Mouse (Mus musculus): ENCODE data around the gene Wnt4. TPM values are rescaled to one million over a fixed set of nuclear protein-coding genes. Genes with fewer than 3 reads are reported as not detected.

Wnt4 gene
- total RNA-seq (2021): 46.2 and 51.3 TPM in 2 replicates
- long read RNA-seq, experiment 1, full-length matches to known transcripts: 203 of 232 reads
- long read RNA-seq, experiment 1, partial matches to known transcripts: 13 of 232 reads
- long read RNA-seq, experiment 1, other reads (novel, unspliced or antisense): 16 of 232 reads
- long read RNA-seq, experiment 2, full-length matches to known transcripts: 138 of 148 reads
- long read RNA-seq, experiment 2, partial matches to known transcripts: 3 of 148 reads
- long read RNA-seq, experiment 2, other reads (novel, unspliced or antisense): 7 of 148 reads

DNA sequence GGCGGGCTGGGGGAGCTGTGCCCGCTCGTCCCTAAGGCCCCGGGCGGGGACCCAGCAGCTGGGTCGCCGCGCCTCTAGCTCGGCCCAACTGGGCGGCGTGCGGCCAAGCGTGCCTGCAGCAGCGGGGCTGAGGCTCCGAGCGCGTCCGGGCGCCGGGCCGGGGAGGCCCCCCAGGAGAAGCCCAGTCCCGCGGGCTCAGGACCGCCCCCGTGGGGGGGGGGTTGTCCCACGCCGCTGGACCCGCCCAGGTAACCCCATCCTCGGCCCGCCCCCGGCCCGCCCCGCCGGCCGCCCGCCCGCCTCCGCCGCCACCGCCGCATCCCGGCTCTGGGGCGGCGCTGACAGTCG lies at the start of gene Wnt4:
Gene Wnt4, plus strand, starts transcription at position 324 of the 348 bp plus-strand sequence.
- DNase-seq: peak; percentile 91

- DNase-seq: no peak
Measured at GRCm38 (mm10) chr4:137228566-137229115, 48.6 kb upstream of the Wnt4 start.

- DNase-seq: peak; percentile 80
Measured at GRCm38 (mm10) chr4:137231494-137232470, 45.5 kb upstream of the Wnt4 start.

DNA sequence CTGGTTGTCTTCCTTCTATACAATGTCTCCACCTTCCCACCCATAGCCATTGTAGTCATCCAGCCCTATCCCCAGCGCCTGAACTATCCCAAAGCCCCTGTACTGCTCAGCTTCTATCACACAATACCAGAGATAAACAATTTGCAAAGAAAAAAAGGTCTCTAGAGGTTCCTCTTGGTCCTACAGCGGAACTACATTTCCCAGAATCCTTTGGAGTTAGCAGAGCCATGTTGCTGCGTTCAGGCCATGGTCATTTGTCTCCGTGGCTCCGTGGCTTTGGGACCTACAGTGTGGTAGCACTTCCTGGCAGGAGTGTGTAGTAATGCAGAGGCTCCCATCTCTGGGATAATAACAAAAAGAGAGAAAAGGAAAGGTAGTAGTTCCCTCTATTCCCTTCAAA lies 43.7 kb upstream of the Wnt4 start:
- no peak for DNase-seq

DNA sequence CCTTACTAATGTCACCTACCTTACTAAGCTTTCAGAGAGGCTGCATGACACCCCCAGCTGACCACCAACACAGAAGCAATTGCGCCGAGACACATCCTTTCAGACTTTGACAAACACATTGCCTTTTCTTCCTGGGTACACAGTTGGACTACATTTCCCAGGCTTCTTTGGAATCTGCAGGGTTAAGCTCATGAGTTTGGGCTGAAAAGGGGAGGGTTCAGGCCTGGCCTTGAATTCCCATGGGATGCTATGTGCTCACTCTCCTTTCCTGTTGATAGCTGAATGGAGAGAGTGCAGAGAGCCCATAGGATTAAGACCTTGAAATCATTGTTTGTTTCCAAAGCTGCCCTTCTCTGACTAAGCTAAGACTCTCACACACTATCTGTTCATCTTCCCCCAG lies 42.8 kb upstream of the Wnt4 start:
- peak; percentile 25 for DNase-seq

GRCm38 (mm10) chr4:137235368-137235767 lies 41.9 kb upstream of the Wnt4 start:
- no peak for DNase-seq

GRCm38 (mm10) chr4:137244883-137245282 lies 32.4 kb upstream of the Wnt4 start:
- DNase-seq: no peak

- peak; percentile 24 for DNase-seq
Measured at GRCm38 (mm10) chr4:137250333-137250732, 27.0 kb upstream of the Wnt4 start.

DNA sequence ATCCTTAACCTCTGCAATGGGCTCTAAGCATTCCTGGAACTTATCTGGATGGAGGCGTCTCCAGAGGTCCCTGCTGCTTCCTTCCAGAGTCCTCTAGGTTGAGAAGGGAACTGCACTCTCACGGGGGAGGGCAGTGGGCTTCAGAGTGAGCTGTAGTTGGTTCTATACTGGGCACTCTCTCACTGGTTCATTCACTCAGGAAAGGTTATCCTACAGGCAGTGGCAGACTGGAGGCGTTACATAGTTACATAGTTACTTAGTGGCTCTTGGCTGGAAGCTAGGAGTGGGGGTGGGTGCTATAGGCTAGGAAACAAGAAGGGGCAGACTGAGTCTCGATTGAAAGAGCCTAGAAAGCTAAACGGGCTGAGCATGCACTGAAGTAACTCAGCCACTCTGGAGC lies 26.4 kb upstream of the Wnt4 start:
- DNase-seq: no peak

DNA sequence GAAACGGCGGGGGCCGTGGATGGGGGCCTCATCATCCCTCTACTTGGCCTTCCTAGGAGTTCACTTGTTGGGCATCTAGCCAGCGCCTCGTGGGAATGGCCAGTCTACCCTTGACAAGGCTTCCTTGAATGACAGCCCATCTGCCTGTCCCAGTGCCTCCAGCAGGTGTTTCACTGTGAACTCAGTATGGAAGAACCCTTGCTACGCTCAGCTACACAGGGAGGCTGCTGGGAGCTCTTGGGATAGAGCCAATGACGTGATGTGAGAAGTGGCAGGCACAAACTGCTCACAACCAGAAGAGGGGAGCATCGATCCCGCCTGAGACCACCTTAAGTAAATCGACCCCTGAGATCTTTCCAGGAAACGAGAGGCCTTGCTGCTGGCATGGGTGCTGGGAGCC lies 23.7 kb upstream of the Wnt4 start:
- DNase-seq: no peak

GRCm38 (mm10) chr4:137254206-137254976 lies 22.9 kb upstream of the Wnt4 start:
- no peak for DNase-seq

DNA sequence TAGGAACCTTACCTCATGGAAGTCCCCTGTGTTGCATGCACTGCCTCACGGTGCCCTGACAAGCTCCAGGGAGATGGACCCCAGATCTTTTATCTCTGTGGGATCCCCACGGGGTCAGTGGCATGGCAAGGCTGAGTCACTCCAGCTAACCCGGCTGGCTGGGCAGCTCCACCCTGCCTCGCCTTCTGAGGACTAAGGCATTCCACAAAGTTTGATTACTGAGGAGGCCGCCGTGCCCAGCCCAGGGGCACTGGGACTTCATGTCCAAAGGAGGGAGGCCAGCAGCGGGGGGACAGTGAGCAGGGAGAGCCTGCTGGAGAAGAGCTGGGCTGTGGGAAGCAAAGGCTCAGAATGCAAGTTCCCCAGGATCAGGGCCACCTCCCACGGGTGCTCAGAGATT lies 21.7 kb upstream of the Wnt4 start:
- no peak for DNase-seq

DNA sequence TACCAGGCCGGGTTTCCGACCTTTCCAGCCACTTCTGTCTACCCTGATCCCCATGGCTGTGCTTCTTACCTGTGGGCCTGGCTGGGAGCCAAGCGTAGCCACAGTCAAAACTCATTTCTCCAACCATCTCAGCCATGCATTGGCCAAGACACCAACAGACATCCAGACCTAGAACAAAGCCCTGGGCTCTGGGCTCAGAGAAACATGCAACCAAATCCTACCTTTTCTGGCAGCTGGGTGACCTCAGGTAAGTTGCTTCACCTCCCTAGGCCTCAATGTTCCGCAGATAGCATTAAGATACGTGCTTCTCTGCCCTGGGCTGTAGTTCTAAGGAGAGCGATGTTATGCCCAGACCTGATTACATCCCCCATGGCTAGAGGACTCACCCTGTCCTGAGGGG lies 15.5 kb upstream of the Wnt4 start:
- no peak for DNase-seq

- peak; percentile 41 for DNase-seq
Measured at GRCm38 (mm10) chr4:137264066-137264465, 13.2 kb upstream of the Wnt4 start.

GRCm38 (mm10) chr4:137265116-137265515 lies 12.2 kb upstream of the Wnt4 start:
- DNase-seq: peak; percentile 75

DNA sequence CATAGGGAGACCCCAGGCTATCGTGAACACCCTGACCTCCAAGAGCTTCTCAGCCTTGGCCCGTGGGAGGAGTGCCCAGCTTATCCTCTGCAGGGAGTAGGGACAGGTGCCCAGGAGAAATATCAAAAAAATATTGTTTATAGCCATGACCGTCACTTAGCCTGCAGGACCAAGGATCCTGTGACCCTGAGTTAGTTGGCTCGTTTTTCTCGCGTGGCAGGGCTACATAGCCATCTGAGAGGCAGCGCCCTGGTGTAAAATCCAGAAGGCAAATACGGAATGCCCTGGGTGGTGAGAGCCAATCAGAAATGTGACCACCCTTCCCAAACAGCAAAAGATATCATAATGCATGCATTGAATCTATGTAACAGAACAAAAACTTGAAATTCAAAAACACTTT lies 8.7 kb upstream of the Wnt4 start:
- DNase-seq: peak; percentile 45

GRCm38 (mm10) chr4:137271856-137272255 lies 5.4 kb upstream of the Wnt4 start:
- no peak for DNase-seq

DNA sequence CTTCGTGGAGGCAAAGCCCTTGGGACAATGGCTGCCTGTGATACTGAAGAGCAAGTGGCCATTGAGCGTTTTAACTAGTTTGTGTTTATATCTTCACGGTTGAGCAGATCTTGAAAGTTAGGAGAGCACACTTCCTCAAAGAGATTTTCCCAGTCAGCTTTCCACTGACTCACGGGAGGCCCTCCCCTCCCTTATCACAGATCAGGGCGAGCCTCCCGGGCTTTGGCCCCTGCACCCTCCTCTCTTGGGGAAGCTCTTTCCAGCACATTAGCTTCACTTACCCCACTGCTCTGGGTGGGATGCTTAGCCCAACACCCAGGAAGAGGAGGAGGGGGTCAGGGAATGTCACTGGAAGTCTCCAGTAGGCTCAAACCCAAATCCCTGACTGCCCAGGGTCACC lies 3.0 kb upstream of the Wnt4 start:
- DNase-seq: no peak

- no peak for DNase-seq
Measured at GRCm38 (mm10) chr4:137276443-137277165, 685 bp upstream of the Wnt4 start.

DNA sequence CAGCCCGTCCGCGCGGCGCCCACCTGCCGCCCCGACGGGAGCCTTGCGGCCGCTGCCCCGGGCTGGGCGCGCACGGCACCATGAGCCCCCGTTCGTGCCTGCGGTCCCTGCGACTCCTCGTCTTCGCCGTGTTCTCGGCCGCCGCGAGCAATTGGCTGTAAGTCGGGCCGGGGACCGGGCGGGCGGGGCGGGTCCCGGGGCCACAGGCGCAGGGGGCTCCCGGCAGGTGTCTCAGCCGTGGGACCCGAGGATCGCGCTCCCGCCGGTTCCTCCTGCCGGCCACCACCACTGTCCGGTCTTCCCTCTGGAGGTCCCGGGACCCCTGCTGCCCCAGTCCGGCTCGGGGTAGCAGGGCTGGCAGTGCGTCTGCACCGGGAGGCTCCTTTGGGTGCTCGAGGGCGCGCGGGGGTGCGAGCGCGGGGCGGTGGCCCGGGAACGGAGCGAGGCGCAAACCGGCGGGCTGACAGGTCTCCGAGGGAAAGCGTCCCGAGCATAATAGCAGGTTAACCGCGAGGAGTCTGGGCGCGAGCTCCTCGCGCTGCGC lies 383 bp downstream of the Wnt4 start:
- peak; percentile 51 for DNase-seq
